Mouse (Mus musculus): ENCODE measurements around the gene Slc44a1. TPM values are rescaled to one million over a fixed set of nuclear protein-coding genes. Genes with fewer than 3 reads are reported as not detected.

The Slc44a1 gene
- total RNA-seq, 4 experiments from 2014 or later: 14.7 to 21.4 (median 18.0) TPM

DNA sequence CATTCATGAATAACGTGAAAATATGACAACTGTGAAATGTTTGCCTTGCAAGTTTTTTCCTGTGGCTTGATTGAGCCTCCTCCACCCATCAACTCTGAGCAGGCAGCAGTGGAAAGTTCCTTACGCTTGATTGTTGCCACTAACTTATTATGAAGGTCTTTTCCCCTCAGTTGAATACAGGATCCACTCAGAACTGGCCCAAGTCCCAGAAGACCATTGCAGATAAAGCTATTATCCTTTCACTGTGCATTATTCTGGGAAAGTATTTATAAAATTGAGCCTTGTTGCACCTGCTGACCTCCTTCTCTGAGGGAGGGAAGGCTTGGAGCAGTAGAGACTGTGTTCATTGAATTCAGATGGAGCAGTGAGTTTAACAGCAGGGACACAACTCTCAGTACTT lies 86.2 kb downstream of the Slc44a1 start:
- DNase-seq (ENCODE audit: low spot score in 2 of 2): no peak

DNA sequence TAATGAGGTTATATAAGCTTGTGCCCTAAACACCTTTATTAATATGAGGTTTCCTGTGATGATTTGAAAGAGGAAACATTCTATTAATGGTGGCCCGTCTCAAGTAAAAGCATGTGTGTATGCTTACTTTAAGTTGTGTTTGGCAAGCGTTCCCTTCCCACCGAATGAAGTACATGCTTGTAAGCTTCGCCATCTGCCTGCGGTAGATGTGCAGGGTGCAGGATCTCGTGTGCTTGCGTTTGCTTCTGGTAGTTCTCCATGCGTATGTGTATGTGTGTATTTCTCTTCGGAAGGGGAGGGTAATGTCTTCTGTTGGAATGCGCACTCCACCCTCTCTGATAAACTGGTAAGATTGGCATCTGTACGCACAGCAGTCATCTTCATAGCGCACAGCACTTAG lies 95.6 kb downstream of the Slc44a1 start:
- no peak for DNase-seq (ENCODE audit: low spot score in 2 of 2)

DNA sequence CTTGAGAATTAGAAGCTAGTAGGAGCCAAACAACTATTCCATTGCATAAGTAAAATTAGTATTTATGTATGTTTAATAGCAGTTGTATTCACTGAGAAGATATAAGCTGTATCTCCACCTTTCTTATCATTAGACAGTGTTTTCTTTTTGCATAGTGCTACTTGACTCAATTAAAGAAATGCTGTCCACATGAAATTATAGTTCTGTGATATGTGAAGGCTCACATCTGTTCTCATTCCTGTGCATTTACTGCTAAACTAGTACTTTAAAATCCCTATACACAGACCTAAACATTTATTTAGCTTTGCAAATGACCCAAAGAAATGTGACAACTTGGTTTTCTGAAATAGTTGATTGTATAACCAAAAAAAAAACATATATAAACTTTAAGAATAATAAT lies 96.9 kb downstream of the Slc44a1 start:
- DNase-seq (ENCODE audit: low spot score in 2 of 2): no peak

DNA sequence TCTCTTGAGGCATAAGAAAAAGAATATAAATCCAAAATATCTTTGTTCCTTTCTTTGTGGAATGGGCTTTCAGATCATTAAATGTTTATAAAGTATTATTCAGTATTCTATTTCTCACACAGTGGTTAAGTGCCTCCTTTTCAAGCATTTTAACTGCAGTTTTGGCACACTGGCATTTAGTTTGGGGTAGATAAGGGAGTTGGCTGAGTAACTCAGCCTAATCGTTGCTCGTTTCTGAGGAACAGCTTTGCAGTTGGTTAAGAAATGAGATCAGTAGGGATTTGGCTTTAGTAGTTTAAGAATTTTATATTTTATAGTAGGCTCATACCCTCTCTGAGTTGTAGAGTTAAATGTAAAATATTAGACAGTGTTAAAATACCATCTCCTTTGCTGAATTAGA lies 97.3 kb downstream of the Slc44a1 start:
- DNase-seq (ENCODE audit: low spot score in 2 of 2): no peak

DNA sequence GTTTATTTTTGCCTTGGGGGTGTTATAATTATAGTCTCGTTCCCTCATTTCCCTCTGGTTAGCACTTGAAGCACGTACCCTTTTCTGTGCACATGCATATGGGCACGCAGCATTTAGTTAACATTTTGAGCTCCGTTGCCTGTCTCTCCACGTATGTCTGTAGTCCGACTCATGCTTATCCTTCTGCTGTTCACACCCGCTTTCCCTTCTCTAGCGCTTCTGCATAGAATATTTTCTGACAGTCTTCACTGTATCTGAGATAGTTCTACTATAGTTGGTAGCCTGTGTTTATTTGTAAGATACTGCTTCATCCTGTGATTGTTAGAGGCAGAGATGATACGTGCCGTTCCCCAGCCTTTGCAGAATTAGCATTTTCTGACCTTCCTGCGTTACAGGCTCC lies 98.4 kb downstream of the Slc44a1 start:
- DNase-seq (ENCODE audit: low spot score in 2 of 2): no peak

DNA sequence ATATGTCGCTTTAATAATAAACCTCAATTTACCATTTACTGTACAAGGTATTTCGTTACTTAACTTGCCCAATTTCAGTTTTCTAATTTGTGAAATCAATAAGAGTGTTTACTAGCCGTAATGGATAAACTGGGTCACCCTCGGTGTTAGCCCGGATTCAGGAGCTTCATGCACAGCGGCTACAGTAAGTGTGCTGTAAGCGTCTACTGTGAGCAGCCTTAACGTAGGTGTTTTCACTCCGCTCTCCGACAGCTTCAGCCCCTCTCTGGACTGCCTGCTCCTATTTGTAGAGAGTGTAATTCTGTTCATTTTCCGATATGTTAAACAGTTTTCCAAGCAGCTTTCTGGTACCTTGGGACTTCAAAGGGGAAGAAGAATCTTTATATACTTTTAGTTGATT lies 99.7 kb downstream of the Slc44a1 start:
- DNase-seq (ENCODE audit: low spot score in 2 of 2): no peak

DNA sequence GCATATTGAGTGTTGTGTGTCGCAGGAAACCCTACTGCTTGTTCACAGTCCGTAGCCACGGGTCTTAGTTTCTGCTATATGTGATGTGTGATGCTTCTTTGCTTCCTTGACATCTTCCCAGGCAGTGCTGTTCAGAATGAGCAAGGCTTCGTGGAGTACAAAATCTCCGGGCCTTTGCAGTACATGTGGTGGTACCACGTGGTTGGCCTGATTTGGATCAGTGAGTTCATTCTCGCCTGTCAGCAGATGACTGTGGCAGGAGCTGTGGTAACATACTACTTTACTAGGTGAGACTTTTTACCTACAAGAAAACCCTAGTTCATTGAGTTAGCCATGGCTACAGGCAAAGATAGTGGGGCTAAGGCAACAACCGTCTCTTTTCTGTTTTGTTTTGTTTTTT lies 103.2 kb downstream of the Slc44a1 start:
- no peak for DNase-seq (ENCODE audit: low spot score in 2 of 2)

DNA sequence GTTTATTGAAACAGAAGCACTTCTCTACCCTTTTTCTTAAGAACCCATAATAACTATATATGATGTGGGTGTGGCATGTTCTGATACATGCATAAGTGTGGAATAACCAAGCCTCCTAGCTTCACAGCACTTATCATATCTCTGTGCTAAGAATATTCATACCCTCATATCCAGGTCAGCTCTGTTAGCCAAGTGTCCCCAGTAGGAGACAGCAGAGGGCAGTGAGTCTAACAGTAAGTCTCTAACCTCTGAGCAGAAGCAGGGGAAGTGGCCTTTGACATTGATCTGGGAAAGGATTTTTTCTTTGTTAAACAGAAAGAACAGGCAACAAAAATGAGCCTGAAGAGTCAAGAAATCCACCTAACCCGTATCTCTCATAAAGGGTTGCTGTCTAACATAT lies 104.7 kb downstream of the Slc44a1 start:
- DNase-seq (ENCODE audit: low spot score in 2 of 2): no peak

DNA sequence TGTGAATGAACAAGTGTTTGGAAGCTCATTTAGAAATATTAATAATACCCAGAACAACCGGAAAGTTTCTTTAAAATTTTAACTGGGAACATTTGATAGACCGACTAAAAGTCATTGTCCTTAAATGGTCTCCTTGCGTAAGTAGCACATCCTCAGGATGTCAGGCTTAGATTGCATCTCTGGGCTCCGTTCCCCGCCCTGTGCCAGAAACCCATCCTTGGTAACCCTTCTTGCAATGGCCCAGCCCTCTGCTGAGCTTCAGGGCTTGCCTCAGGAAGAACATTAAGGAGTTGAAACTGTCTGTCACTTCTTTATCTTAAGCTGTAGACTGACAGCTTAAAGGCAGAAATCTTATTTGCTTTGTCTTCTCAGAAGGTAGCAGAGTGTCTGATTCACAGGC lies 107.2 kb downstream of the Slc44a1 start:
- no peak for DNase-seq (ENCODE audit: low spot score in 2 of 2)

DNA sequence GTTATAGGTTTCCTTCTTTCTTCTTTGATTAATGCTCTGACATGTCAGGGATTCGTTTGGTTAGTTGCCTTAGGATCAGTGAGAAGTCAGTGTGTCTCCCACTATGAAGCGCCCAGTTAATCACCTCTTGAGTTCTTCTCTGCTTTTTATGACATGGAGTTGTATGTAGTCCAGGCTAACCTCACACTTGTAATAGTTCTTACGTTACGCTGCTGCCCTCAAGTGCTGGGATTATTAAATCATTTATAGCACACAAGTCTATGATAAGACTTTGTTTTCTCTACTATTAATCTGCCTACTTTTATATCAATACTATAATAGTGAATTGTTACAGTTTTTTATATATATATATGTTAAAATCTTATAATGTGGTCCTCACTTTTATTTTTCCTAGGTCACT lies 109.2 kb downstream of the Slc44a1 start:
- DNase-seq (ENCODE audit: low spot score in 2 of 2): no peak

DNA sequence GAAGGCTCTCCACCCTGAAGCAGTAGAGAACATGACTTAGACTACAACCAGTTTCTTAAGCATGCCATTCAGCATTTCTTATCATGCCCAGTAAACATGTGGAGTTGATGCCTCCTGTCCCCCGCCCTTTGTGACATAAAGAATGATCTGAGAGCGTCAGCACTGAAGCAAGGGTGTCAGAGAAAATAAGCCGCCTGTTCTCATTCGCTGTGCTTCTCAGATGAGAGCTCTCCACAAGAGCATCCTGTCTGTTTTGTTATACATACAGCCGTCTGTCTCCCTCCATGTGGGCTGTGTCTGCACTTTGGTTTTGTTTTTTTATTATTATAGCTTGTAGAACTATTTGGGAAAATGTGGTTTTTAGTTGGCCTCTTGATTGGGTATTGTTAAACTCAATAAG lies 124.4 kb downstream of the Slc44a1 start:
- DNase-seq (ENCODE audit: low spot score in 2 of 2): no peak

DNA sequence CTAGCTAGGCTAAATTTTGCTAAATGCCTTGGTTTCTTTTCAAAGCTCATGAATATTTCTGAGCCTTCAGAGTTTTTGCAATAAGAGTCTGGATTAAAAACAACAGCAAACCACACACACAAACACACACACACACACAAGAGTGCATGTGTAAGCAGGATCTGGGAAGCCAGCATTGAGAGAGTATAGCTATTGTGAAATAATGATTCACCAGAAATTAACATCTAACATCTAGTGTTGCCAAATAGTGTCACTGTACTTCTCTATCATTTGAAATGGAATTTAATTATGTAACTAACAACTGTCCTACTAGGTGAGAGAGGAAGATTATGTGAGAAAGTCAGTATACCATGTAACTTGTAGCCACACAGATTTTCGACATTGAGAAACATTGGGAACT lies 126.9 kb downstream of the Slc44a1 start:
- no peak for DNase-seq (ENCODE audit: low spot score in 2 of 2)

DNA sequence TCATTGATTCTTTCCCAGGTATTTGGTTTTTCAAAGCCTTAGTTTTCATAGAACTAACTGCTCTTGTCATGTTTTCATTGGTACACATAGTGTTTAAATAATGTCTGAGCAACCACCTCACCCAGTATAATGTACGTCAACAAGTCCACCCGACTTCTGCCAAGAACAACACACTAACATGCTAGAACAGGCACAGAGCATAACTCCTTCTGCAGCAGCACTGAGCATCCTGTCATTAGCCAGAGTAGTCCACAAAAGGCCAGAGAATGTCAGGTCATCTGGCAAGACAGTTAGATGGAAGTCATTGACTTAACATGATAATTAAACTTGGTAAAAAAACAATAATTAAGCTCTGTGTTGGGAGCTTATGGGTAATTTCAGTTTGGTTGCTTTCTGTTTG lies 135.3 kb downstream of the Slc44a1 start:
- DNase-seq (ENCODE audit: low spot score in 2 of 2): no peak

DNA sequence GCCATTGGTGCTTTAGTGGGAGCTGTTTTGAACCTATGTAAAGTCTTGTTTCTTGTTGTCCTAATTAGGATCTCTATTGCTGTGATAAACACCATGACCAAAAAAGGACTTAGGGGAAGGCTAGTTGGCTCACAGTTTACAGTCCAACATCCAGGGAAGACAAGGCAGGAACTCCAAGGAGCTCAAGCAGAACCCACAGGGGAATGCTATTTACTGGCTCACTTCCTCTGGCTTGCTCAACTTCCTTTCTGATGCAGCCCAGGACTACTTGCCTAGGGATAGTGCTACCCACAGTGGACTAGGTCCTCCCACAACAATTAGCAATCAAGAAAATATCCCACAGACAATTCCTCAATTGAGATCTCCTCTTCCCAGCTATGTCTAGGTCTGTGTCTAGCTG lies 147.5 kb downstream of the Slc44a1 start:
- DNase-seq (ENCODE audit: low spot score in 2 of 2): no peak

DNA sequence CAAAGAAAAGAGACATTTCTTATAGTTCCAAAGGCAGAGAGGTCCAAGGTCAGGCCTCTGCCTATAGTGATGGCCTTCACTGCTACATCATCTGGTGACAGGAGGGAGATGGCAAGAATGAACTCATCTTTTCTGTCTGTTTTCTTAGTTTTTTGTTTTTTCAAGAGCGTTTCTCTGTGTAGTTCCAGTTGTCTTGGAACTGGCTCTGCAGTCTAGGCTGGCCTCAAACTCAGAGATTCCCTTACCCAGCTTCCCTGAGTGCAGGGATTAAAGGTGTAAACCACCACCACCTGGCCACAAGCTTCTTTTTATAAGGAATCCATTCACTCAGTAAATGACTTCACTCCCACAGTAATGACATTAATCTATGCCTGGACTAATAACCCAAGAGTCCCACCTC lies 148.7 kb downstream of the Slc44a1 start:
- DNase-seq (ENCODE audit: low spot score in 2 of 2): no peak

DNA sequence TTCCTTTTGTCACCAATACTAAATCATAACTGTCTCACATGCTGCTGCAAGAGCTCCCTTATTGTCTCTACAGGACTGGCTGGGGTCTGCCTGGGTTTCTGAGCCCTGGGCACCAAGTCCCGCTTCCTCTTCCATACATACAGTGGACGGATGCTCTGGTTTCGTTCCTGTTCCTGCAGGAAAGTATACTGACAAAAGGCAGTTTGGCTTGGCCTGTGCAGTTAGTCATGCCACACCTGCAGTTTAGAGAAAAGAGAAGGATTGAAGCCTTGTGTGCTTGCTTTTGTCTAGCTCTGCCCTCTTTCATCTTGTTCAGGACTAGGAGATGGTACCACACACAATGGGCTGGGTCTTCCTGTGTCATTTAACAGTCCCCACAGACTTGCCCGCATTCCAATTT lies 149.3 kb downstream of the Slc44a1 start:
- DNase-seq (ENCODE audit: low spot score in 2 of 2): no peak

DNA sequence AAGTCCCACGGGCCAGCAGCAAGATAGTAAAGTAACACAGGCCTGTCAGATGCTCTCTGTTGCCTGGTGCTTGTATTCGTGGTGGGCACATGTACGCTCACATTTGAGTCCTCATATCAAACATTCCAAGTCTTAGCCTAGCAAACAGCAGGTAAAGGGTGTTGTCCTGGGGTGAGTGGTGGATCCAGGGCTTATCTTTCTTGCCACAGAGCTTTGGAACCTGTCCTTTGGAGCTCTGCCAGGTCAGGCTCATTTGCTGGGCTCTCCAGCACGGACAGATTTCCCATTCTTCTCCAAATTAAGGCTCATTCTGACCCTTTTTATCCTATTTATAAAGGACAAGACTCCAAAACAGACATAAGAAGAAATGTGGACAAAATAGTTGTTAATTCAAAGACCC lies 149.9 kb downstream of the Slc44a1 start:
- DNase-seq (ENCODE audit: low spot score in 2 of 2): no peak

DNA sequence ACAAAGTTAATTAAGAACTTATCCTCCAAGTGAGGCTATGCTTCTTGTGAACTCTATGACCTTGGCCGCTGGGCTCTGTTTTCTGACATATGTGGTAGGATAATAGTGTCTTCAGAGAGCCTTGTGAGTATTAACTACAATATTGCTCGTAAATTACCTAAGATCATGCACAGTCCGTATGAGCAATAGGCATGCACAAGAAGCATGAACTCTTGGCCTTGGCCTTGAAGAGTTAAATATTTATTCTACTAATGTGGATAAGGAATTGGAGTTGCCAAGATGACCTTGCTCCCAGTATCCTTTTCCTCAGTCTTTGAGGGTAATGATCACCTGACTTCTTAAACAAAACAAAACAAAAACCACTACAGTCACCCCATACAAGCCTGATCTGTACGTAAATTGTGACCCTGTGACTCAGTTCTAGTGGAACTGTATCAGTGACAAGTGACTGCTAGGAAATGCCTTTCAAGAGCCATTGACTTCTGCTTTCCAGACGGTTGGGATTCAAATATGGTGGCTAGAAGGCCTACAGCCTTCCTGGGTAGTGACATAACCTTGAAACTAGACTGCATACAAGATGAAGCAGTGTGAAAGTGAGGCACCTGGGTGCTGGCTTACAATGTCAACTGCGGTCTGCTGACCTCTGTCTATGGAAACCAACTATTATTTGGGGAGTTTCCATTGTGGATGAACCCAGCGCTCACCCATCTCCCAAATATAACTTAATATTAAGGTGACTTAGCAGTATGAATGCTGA lies 150.7 kb downstream of the Slc44a1 start:
- no peak for DNase-seq (ENCODE audit: low spot score in 2 of 2)

DNA sequence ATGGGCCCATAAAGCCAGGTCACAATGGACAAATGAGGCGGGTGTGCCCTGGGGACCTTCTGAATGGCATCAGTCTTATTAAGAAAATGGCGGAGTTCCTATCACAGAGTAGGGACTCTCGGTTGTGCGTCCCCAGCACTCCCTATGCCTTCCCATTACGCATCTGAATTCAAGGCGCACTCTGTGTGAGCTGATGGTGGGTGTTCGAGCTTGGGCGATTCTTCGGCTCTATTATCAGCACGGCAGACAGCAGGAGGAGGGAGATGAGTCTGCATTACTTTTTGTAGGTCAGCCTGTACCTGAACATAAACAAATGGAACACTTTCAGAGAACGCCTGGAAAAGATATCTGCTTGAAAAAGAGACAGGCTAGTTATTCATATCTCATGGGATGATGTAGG lies 151.3 kb downstream of the Slc44a1 start:
- DNase-seq (ENCODE audit: low spot score in 2 of 2): no peak

DNA sequence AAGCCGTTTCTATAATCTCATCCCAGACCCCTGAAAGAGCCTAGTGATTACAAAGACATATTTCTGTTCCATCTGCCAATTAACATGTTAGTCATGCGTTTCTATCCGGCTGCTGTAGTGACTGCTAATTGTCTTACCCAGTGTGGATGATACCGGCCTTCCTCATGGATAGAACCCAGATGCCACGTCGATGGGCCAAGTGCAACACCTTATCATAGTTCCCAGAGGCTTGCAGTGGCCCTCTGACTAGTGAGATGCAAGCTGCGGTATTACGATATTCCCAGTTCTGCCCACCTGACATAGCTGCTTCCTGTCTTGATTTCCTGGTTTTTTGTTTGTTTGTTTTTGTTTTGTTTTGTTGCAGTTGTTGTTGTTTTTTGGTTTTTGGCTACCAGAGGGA lies 151.7 kb downstream of the Slc44a1 start:
- DNase-seq (ENCODE audit: low spot score in 2 of 2): no peak

DNA sequence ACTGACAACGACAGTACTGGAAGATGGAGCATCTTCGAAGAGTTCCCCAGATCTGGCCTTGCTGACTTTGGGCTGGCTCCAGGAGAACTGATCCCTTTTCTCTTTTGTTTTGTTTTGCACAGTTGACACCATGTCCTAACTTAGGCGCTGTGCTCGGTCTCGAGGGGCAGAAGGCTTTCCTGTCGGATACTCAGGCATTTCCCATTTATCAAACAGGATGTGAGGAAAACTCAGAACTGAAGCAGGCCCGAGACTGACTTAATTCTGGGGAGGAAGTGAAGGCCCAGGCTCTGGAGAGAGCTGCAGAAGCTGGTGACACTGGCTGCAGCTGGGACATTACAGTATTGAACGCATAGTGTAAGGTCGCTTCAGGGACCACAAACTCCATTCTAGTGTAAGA lies 152.2 kb downstream of the Slc44a1 start:
- DNase-seq (ENCODE audit: low spot score in 2 of 2): no peak

DNA sequence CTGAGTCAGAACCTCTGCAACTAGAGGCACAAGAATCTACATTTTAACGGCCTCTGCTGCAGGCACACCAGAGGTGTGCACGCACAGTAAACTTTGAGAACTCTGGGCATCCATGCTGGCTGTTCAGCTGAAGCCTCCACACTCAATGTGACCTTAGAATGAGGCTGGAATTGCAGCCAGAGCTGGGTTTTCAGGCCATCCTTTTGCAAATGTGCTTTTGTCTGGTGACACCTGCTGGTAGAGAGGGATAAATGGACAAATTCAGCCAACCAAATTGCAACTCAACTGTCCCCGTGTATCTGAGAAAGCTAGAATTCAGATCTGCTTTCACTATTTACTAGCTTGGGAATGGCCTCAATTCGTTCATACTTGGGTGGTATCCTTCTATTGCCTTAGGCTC lies 154.0 kb downstream of the Slc44a1 start:
- DNase-seq (ENCODE audit: low spot score in 2 of 2): peak; percentile 19 to 22

DNA sequence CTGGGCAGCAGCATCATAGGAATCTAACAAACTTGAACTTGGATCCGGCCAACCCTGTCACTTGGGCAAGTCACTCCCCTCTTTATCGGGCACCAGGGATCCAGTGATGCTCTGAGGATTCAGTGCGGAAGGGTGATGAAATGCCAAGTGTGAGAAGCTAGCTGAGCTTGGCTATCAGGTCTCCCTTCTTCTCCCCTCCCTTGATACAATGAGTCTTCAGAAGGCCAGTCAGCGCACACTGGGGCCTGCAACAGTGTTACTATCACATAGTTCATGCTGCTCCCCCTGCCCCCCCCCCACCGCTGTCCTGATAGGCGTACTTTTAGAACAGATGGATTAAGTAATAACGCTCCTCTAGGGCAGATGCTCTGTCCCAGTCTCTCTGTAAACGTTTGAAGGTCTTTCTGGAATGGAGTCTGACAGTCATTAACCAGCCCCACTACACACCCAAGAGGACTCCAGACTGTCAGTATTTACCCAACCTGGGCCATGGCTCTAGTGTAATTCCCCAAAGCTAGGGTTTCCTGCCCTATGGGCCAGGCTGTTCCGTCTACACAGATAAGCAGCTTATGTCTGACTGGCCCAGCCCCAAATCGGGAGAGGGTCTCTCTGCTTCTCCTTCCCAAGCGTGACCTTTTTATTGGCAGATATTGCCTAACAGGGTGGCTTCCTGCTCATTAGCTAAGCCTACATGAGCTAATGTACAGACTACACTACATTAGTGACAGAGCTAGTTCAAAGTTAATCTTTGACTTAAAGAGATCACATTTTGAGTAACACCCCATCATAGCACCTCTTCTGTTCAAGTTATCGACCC lies 155.2 kb downstream of the Slc44a1 start:
- no peak for DNase-seq (ENCODE audit: low spot score in 2 of 2)

Measured in gastrocnemius, adult 8-10 months (tissue).